Mouse (Mus musculus) liver, adult 2 months (tissue): Measurements from ENCODE around the gene Scarb1. TPM values are rescaled to one million over a fixed set of nuclear protein-coding genes. Genes with fewer than 3 reads are reported as not detected.
A peak's percentile ranks its signal among the peaks of the same experiment; 100 is the strongest.

Experiments used
- DNase-seq: peaks from one replicate; pipeline ENCODE4 v3.0.0-alpha.2; 2011; ENCODE audit warnings: low read depth, low spot score; ENCODE audit errors: extremely low read depth
- H3K27ac ChIP-seq: fragments of 200-500 bp; replicated peaks from 2 replicates; pipeline ENCODE4 v1.5.1; 2012; ENCODE audit warnings: low read depth, mild to moderate bottlenecking, control low read depth, inconsistent platforms, low read length; ENCODE audit not compliant: insufficient read depth
- H3K27me3 ChIP-seq: fragments of 200-500 bp; 2 replicates; pipeline ENCODE4 v1.6.1; 2012; ENCODE audit warnings: mild to moderate bottlenecking, moderate library complexity, low read length, inconsistent platforms; ENCODE audit not compliant: control insufficient read depth, insufficient read depth
- H3K36me3 ChIP-seq: fragments of 200-500 bp; 2 replicates; pipeline ENCODE4 v1.6.1; 2012; ENCODE audit warnings: low read length, inconsistent platforms; ENCODE audit not compliant: control insufficient read depth, insufficient read depth
- H3K4me1 ChIP-seq: fragments of 200-500 bp; 2 replicates; pipeline ENCODE4 v1.6.1; 2011; ENCODE audit warnings: low read length; ENCODE audit not compliant: control insufficient read depth, insufficient read depth
- H3K4me3 ChIP-seq: fragments of 200-500 bp; 2 replicates; pipeline ENCODE4 v1.5.1; 2011; ENCODE audit warnings: low read depth, mild to moderate bottlenecking, control low read depth, low read length, moderate library complexity; ENCODE audit not compliant: insufficient read depth
- H3K79me2 ChIP-seq: fragments of 200-500 bp; 2 replicates; pipeline ENCODE4 v1.6.1; 2012; ENCODE audit warnings: inconsistent platforms, mild to moderate bottlenecking, low read length, moderate library complexity; ENCODE audit not compliant: control insufficient read depth, insufficient read depth
- H3K9ac ChIP-seq: fragments of 200-500 bp; 2 replicates; pipeline ENCODE4 v1.6.1; 2012; ENCODE audit warnings: low read depth, mild to moderate bottlenecking, control low read depth, inconsistent platforms, low read length
- CTCF ChIP-seq: fragments of 200-500 bp; IDR thresholded peaks from 2 replicates; pipeline ENCODE4 v1.5.1; 2011; ENCODE audit warnings: low read depth, low read length, control low read depth
- POLR2A ChIP-seq: fragments of 200-500 bp; IDR thresholded peaks from 2 replicates; pipeline ENCODE4 v1.6.1; 2011; ENCODE audit warnings: low read length, control low read depth; ENCODE audit not compliant: insufficient read depth; ENCODE audit errors: extremely low read depth
- WGBS: fragments of 180-500 bp; shearing (Covaris S2); methylation state at CpG from one replicate; pipeline ENCODE4 v1.1.7; 2018; 5-methylcytosine and 5-hydroxymethylcytosine counted together
- polyA plus RNA-seq: library from polyadenylated mRNA; depleted of rRNA; stranded (reverse); fragments of >200 nt; gene quantifications from 2 replicates; pipeline ENCODE4 v1.2.3, GENCODE M21; 2012
- total RNA-seq: library from RNA; depleted of rRNA; stranded (reverse); fragments of >200 nt; gene quantifications from 2 replicates; pipeline ENCODE4 v1.2.3, GENCODE M21; 2014

Gene Scarb1
- total and polyA plus RNA-seq, 2 experiments: 72.4 to 189 TPM

- no peak overlapping the region for H3K4me3 ChIP-seq
- no peaks in the 10 kb centered on the region for H3K79me2 ChIP-seq
- DNase-seq: peak; percentile 47
- no peak overlapping the region for H3K9ac ChIP-seq
- TF ChIP-seq POLR2A: no peak
- peak; percentile 98 for TF ChIP-seq CTCF
- H3K27ac ChIP-seq: no peak overlapping the region
- peaks cover 18% of the 10 kb centered on the region for H3K4me1 ChIP-seq
- H3K27me3 ChIP-seq: no peaks in the 10 kb centered on the region
- WGBS: 15% methylated on average over 12 of the region's 12 CpGs
- no peaks in the 10 kb centered on the region for H3K36me3 ChIP-seq
These were observed 70.2 kb downstream of the Scarb1 start for GRCm38 (mm10) chr5:125270587-125271130.

GRCm38 (mm10) chr5:125269836-125270235 lies 71.1 kb downstream of the Scarb1 start:
- H3K36me3 ChIP-seq: no peaks in the 10 kb centered on the region
- TF ChIP-seq POLR2A (no peak), CTCF (peak; percentile 2; the same call in 1 of the 2 replicates)
- H3K27me3 ChIP-seq: no peaks in the 10 kb centered on the region
- 91% methylated on average over 7 of the region's 7 CpGs for WGBS
- no peak overlapping the region for H3K4me3 ChIP-seq
- H3K4me1 ChIP-seq: peaks cover 12% of the 10 kb centered on the region
- no peak overlapping the region for H3K9ac ChIP-seq
- no peak overlapping the region for H3K27ac ChIP-seq
- DNase-seq: no peak
- no peaks in the 10 kb centered on the region for H3K79me2 ChIP-seq

- Histone ChIP-seq H3K4me3 (no peak overlapping the region), H3K27ac (no peak overlapping the region), H3K79me2 (no peaks in the 10 kb centered on the region), H3K4me1 (peaks cover 8% of the 10 kb centered on the region), H3K27me3 (no peaks in the 10 kb centered on the region), H3K9ac (no peak overlapping the region), H3K36me3 (no peaks in the 10 kb centered on the region)
- no peak for TF ChIP-seq CTCF
- TF ChIP-seq POLR2A: no peak
- DNase-seq: no peak
- WGBS: 86% methylated on average over 8 of the region's 8 CpGs
These were observed 71.5 kb downstream of the Scarb1 start for GRCm38 (mm10) chr5:125269399-125269798.

GRCm38 (mm10) chr5:125268033-125268765 lies 72.7 kb downstream of the Scarb1 start:
- H3K36me3 ChIP-seq: no peaks in the 10 kb centered on the region
- no peak for TF ChIP-seq POLR2A
- TF ChIP-seq CTCF: peak; percentile 74
- H3K4me1 ChIP-seq: peaks cover 3% of the 10 kb centered on the region; the same call in 1 of the 2 replicates
- H3K9ac ChIP-seq: no peak overlapping the region
- H3K79me2 ChIP-seq: no peaks in the 10 kb centered on the region
- DNase-seq: peak; percentile 50
- WGBS: 27% methylated on average over 10 of the region's 10 CpGs
- no peak overlapping the region for H3K4me3 ChIP-seq
- no peaks in the 10 kb centered on the region for H3K27me3 ChIP-seq
- H3K27ac ChIP-seq: no peak overlapping the region

- Histone ChIP-seq H3K9ac (no peak overlapping the region), H3K36me3 (no peaks in the 10 kb centered on the region), H3K79me2 (no peaks in the 10 kb centered on the region)
These were observed 73.5 kb downstream of the Scarb1 start for GRCm38 (mm10) chr5:125267150-125267961.

More at GRCm38 (mm10) chr5:125267150-125267961, 73.5 kb downstream of the Scarb1 start:
- Histone ChIP-seq H3K27ac (no peak overlapping the region), H3K4me1 (peaks cover 3% of the 10 kb centered on the region; the same call in 1 of the 2 replicates), H3K27me3 (no peaks in the 10 kb centered on the region), H3K4me3 (no peak overlapping the region)
- TF ChIP-seq POLR2A: no peak
- TF ChIP-seq CTCF: no peak
- WGBS: 50% methylated on average over 35 of the region's 35 CpGs
- peak; percentile 50 for DNase-seq
